Mouse (Mus musculus): ENCODE results near the gene Maml2.

The Maml2 gene

GRCm38 (mm10) chr9:13448716-13449115 is 151.0 kb downstream of the Maml2 start:
- no peak for DNase-seq (ENCODE audit: low spot score)

- peak; percentile 78 for DNase-seq (ENCODE audit: low spot score)
These were observed 156.9 kb downstream of the Maml2 start for GRCm38 (mm10) chr9:13454651-13455123.

GRCm38 (mm10) chr9:13455231-13455630 is 157.5 kb downstream of the Maml2 start:
- DNase-seq (ENCODE audit: low spot score) = no peak

- no peak for DNase-seq (ENCODE audit: low spot score)
These were observed 160.0 kb downstream of the Maml2 start for GRCm38 (mm10) chr9:13457774-13458173.

- no peak for DNase-seq (ENCODE audit: low spot score)
These were observed 161.6 kb downstream of the Maml2 start for GRCm38 (mm10) chr9:13459371-13459770.

- DNase-seq (ENCODE audit: low spot score) = no peak
These were observed 162.3 kb downstream of the Maml2 start for GRCm38 (mm10) chr9:13460012-13460411.

- no peak for DNase-seq (ENCODE audit: low spot score)
These were observed 163.2 kb downstream of the Maml2 start for GRCm38 (mm10) chr9:13460926-13461325.

- no peak for DNase-seq (ENCODE audit: low spot score)
These were observed 167.7 kb downstream of the Maml2 start for GRCm38 (mm10) chr9:13465358-13466020.

- no peak for DNase-seq (ENCODE audit: low spot score)
These were observed 168.6 kb downstream of the Maml2 start for GRCm38 (mm10) chr9:13466351-13466750.

- DNase-seq (ENCODE audit: low spot score) = no peak
These were observed 169.1 kb downstream of the Maml2 start for GRCm38 (mm10) chr9:13466816-13467215.

GRCm38 (mm10) chr9:13467745-13468144 is 170.0 kb downstream of the Maml2 start:
- no peak for DNase-seq (ENCODE audit: low spot score)

GRCm38 (mm10) chr9:13468778-13469177 is 171.0 kb downstream of the Maml2 start:
- no peak for DNase-seq (ENCODE audit: low spot score)

GRCm38 (mm10) chr9:13470013-13470412 is 172.3 kb downstream of the Maml2 start:
- peak; percentile 36 for DNase-seq (ENCODE audit: low spot score)

- no peak for DNase-seq (ENCODE audit: low spot score)
These were observed 177.2 kb downstream of the Maml2 start for GRCm38 (mm10) chr9:13474951-13475350.

- DNase-seq (ENCODE audit: low spot score) = peak; percentile 58
These were observed 181.5 kb downstream of the Maml2 start for GRCm38 (mm10) chr9:13479275-13479674.

GRCm38 (mm10) chr9:13483199-13484068 is 185.7 kb downstream of the Maml2 start:
- DNase-seq (ENCODE audit: low spot score) = peak; percentile 15

GRCm38 (mm10) chr9:13484267-13485240 is 186.8 kb downstream of the Maml2 start:
- no peak for DNase-seq (ENCODE audit: low spot score)

- no peak for DNase-seq (ENCODE audit: low spot score)
These were observed 188.2 kb downstream of the Maml2 start for GRCm38 (mm10) chr9:13485914-13486313.

- no peak for DNase-seq (ENCODE audit: low spot score)
These were observed 193.3 kb downstream of the Maml2 start for GRCm38 (mm10) chr9:13491107-13491506.

- no peak for DNase-seq (ENCODE audit: low spot score)
These were observed 194.3 kb downstream of the Maml2 start for GRCm38 (mm10) chr9:13491854-13492620.

- no peak for DNase-seq (ENCODE audit: low spot score)
These were observed 195.1 kb downstream of the Maml2 start for GRCm38 (mm10) chr9:13492807-13493206.

Data from embryo, embryonic 10 days (tissue).